ENCODE assay signal across 21 mouse cellular contexts in the genomic region with DNA sequence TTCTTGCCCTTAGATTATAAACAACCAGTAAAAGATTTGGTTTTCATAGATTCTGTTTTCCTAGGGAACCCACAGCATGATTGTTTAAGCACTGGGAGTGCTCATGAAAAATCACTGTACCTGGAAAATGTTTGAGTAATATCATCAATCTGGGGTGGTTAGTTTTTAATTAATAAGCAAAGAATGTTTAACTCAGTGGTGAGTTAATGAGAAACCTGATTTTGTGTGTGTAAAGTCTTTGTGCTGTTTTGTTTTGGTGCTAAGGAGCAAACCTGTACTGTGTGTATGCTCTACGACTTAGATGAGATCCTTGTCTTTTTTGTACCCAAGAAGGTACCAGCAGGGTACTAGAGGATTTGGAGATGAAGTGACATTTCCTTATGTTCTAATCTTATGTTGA.
DNase-seq lines count a peak whose midpoint lies in the region; ATAC-seq and TF ChIP-seq lines count a peak whose summit lies in the region.
"Had no signal": no experiment of that assay in that cellular context is flagged by ENCODE, and none has a peak within 500 bp of the region (broad histone marks: within the 10 kb centered on the region; RNA-seq: fewer than 3 reads in every experiment).

No protein-coding gene starts in this region.

- H3K4me2 ChIP-seq in kidney, embryonic 16.5 days (replicated peaks; ENCODE audit: low read depth, low read length) = no peak overlapping the region
- no peak overlapping the region for H3K4me2 ChIP-seq in kidney, embryonic 15.5 days

- no peak overlapping the region for H3K4me3 ChIP-seq in kidney, adult 2 months (ENCODE audit: insufficient read depth, low read depth, low read length)
- H3K4me3 ChIP-seq in kidney, embryonic 16.5 days (ENCODE audit: low read length) = no peak overlapping the region
- H3K4me3 ChIP-seq in kidney, embryonic 15.5 days (replicated peaks) = no peak overlapping the region

- no peaks in the 10 kb centered on the region for H3K27me3 ChIP-seq in kidney, adult 2 months (replicated peaks; ENCODE audit: control insufficient read depth, insufficient read depth, low read length)
- no peaks in the 10 kb centered on the region for H3K27me3 ChIP-seq in kidney, embryonic 16.5 days (ENCODE audit: insufficient read depth, low read length)
- no peaks in the 10 kb centered on the region for H3K27me3 ChIP-seq in kidney, embryonic 15.5 days
- H3K27me3 ChIP-seq: CH12.LX, Patski had no signal

- TF ChIP-seq CTCF in kidney, adult 2 months (conservative IDR thresholded peaks at IDR 0.05; ENCODE audit: insufficient read depth, insufficient read length, low read depth, low read length) = no peak

- H3K27ac ChIP-seq in kidney, adult 2 months (ENCODE audit: insufficient read depth, low read depth, low read length) = no peak overlapping the region
- no peak overlapping the region for H3K27ac ChIP-seq in kidney, embryonic 16.5 days (ENCODE audit: low read length)
- no peak overlapping the region for H3K27ac ChIP-seq in kidney, embryonic 15.5 days

- no peaks in the 10 kb centered on the region for H3K9me3 ChIP-seq in kidney, embryonic 16.5 days (ENCODE audit: low read length)
- no peaks in the 10 kb centered on the region for H3K9me3 ChIP-seq in kidney, embryonic 15.5 days (replicated peaks)
- H3K9me3 ChIP-seq: G1E had no signal

- ATAC-seq in kidney, embryonic 16.5 days (ENCODE audit: low FRiP score, low TSS enrichment) = no peak
- no peak for ATAC-seq in kidney, embryonic 15.5 days (replicated peaks; ENCODE audit: low FRiP score)
- ATAC-seq: activated CD4-positive, CD25-positive, alpha-beta regulatory T cell, adult 4 months; CD4-positive, CD25-positive, alpha-beta regulatory T cell, adult 4 months; Patski had no signal

- no peaks in the 10 kb centered on the region for H3K4me1 ChIP-seq in kidney, adult 2 months (ENCODE audit: control insufficient read depth, insufficient read depth, low read length)
- H3K4me1 ChIP-seq in kidney, embryonic 16.5 days (ENCODE audit: insufficient read depth, low read length) = no peaks in the 10 kb centered on the region
- no peaks in the 10 kb centered on the region for H3K4me1 ChIP-seq in kidney, embryonic 15.5 days

- no peak for TF ChIP-seq POLR2A in kidney, adult 2 months (IDR thresholded peaks at IDR 0.05; ENCODE audit: low read depth, low read length)

- 32% methylated on average over 1 of the region's 1 CpGs for WGBS in kidney, adult 2 months
- WGBS in kidney, embryonic 16.5 days = 68% methylated on average over 1 of the region's 1 CpGs
- 52% methylated on average over 1 of the region's 1 CpGs for WGBS in kidney, embryonic 15.5 days

- no peaks in the 10 kb centered on the region for H3K36me3 ChIP-seq in kidney, adult 2 months (ENCODE audit: control insufficient read depth, insufficient read depth, low read length)
- H3K36me3 ChIP-seq in kidney, embryonic 16.5 days (ENCODE audit: insufficient read depth, low read length) = no peaks in the 10 kb centered on the region
- no peaks in the 10 kb centered on the region for H3K36me3 ChIP-seq in kidney, embryonic 15.5 days
- H3K36me3 ChIP-seq: G1E had no signal

- DNase-seq in kidney, adult 2 months = peak; percentile 65
- no peak for DNase-seq in kidney, adult 11 months
- peak; percentile 66 for DNase-seq in kidney, adult 9 months
- DNase-seq in kidney, postnatal 36 days = peak; percentile 2 to 13
- DNase-seq: adrenal gland, adult 2 months; adrenal gland, adult 8-10 months; adrenal gland, postnatal 10 days; adrenal gland, postnatal 14 days; adrenal gland, postnatal 25 days; adrenal gland, postnatal 36 days; B cell, adult 2 months; cerebellum, adult 11 months; cerebellum, adult 11-12 months; cerebellum, adult 18-20 months had no signal

- no peak overlapping the region for H3K9ac ChIP-seq in kidney, embryonic 16.5 days (replicated peaks; ENCODE audit: low read length)
- no peak overlapping the region for H3K9ac ChIP-seq in kidney, embryonic 15.5 days
